Mouse (Mus musculus): Measurements from ENCODE around the gene Ica1l. TPM values are rescaled to one million over a fixed set of nuclear protein-coding genes. Genes with fewer than 3 reads are reported as not detected.
"Not testable (repeated sequence)": the region's sequence is repeated elsewhere in the genome, so short reads cannot be mapped to it uniquely, and the experiment has no call there.

The Ica1l gene
- 1.2 and 2.4 TPM in 2 replicates for total RNA-seq (2014; fragmentation: Nextera tagmentation)
- 2.9 and 4.8 TPM in 2 replicates for total RNA-seq (2017)

DNA sequence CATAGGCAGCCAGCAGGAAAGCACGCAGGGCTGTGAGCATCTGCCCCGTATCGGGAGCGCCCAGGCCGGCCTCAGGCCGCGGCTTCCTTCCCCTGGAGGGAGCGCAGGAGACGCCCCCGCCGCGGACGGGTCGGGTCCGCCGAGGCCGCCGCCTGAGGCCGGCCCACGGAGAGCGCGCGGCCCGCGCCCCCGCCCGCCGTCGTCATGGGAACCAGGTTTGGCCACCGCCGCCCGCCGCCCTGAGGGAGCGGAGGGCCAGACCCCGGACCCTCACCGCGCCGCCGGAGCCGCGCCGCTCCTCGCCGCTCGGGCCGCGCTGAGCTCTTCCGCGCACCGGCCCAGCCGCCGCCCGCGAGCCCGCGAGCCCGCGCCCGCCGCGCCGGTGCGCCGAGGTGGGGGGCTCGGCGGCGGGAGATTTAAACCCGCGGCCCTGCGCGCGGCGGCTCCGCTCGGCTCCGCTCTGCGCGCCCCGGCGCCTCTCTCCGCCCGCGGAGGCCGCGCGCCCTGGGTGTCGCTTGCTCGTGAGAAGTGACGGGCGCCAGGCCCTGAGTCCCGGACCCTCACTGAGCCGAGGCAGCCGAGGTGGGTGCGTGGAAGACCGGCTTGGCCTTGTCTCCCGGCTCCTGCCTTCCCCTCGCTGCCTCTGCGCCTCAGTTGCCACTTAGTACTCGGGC is at the start of gene Ica1l:
Gene Ica1l, minus strand, starts transcription at position 389 of the 674 bp plus-strand sequence.
- ATAC-seq (replicated peaks; ENCODE audit: low FRiP score, low TSS enrichment, poor library complexity, severe bottlenecking), result peak; percentile 88

DNA sequence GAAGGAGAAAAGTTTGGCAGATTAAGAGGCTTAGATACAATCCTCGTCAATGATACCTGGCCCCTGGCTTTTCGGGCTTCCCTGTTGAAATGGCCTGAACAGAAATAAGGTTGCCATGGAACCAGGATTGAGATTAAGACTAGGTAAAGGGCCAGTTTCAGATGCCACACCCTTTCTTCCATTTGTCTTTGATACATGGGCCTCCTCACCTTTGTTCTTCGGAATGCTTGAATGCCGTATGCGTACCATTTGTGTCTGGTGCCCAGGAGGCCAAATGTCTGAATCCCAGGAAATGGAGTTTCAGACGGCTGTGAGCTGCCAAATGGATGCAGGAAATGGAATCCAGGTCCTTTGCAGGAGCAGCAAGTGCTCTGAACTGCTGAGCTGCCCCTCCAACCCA is 33.4 kb upstream of the Ica1l start:
- ATAC-seq (replicated peaks; ENCODE audit: low FRiP score, low TSS enrichment, poor library complexity, severe bottlenecking), result no peak

DNA sequence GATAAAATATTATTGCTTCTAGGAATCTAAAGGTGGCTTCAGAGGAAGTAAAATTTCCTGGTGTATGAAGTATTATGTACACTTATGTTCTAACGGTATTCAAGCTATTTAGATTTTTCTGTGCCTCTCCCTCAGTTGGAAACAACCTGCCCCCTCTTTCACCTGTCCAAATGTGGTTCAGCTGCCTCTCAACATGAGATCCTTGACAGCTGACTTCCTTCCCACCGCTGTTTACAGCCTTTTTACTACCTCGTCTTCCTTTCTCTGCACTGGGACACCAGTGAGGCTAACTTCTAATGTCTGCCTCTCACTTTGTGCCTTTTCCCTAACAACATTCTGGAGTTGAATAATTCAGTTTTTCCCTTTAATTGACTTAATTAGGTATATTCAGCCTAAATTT is 32.6 kb upstream of the Ica1l start:
- ATAC-seq (replicated peaks; ENCODE audit: low FRiP score, low TSS enrichment, poor library complexity, severe bottlenecking), result no peak

DNA sequence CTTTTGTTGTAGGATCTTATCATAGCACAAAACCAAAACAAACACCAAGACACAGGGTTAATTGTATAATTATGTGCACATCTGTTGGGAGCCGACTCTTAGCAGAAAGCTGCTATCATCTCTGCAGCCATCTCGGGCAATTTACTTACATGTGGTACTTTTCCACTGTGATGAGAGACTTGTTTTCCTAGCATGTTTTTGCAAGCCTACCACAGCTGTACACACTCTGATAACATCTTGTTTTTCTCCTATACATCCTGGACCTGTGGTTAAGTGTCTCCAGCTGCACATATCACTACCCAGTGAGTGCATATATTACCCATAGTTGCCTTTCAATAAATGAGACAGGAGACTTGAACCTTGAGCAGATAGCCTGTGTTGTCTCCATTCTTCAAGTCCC is 32.0 kb upstream of the Ica1l start:
- no peak for ATAC-seq (replicated peaks; ENCODE audit: low FRiP score, low TSS enrichment, poor library complexity, severe bottlenecking)

DNA sequence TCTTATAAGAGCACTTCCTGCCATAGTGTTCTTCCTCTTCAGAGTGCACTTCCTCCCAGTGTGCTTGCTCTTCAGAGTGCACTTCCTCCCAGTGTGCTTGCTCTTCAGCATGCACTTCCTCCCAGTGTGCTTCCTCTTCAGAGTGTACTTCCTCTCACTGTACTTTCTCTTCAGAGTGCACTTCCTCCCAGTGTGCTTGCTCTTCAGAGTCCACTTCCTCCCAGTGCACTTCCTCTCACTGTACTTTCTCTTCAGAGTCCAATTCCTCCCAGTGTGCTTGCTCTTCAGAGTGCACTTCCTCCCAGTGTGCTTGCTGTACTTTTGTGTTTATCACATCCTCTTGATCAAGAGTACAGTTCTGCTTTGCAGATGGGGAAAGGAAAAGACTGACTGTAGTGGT is 27.7 kb upstream of the Ica1l start:
- not testable (repeated sequence) for ATAC-seq (replicated peaks; ENCODE audit: low FRiP score, low TSS enrichment, poor library complexity, severe bottlenecking)

DNA sequence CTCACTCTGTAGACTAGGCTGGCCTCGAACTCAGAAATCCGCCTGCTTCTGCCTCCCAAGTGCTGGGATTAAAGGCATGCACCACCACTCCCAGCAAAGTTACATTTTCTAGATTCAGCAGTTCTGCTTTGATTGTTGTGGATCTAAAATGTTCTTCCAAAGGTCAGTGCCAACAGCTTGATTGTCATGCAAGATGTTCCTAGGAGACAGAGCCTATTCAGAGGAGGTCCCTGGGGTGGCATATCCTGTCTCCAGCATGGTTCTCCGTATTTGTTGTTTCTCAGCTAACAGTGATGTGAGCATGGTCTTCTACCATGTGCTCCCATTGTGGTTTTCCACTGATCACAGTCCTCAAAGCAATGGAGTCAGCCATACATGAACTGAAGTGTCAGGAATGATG is 13.3 kb upstream of the Ica1l start:
- ATAC-seq (replicated peaks; ENCODE audit: low FRiP score, low TSS enrichment, poor library complexity, severe bottlenecking), result no peak

DNA sequence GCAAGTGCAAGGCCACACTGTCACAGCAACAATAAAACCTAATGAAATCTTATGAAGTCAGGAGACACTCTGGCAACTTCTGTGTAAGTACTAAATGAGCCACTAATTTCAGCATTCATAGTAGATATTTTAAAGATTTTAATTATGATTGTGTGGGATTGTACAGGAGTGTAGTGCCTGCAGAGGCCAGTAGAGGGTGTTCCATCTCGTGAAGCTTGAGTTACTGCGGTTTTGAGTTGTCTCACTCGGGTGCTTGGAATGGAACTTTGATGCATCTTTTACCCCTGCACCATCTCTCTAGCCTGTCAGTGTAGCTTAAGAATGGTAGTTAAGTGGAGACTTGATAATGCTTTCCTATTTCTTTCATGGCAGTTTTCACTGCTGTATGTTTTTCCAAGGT is 11.7 kb upstream of the Ica1l start:
- peak; percentile 78 for ATAC-seq (replicated peaks; ENCODE audit: low FRiP score, low TSS enrichment, poor library complexity, severe bottlenecking)

DNA sequence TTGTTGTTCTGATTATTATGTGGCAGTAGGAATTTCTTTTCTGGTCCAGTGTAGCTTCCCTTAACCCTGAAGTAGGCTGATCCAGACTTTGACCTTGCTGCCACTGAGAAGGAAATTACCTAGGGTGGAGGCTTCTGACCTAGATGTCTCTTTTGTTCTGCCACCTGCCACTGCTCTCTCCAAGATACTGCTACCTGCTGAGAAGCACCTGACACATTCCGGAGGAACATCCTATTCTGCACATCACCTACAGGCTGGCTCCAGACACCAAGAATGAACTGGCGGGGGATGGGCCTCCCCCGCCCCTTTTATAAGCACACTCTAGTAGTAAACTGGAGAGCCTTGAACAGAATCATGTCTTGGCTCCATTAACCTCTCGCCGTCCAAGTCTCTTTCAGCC is 4.5 kb upstream of the Ica1l start:
- not testable (repeated sequence) for ATAC-seq (replicated peaks; ENCODE audit: low FRiP score, low TSS enrichment, poor library complexity, severe bottlenecking)

DNA sequence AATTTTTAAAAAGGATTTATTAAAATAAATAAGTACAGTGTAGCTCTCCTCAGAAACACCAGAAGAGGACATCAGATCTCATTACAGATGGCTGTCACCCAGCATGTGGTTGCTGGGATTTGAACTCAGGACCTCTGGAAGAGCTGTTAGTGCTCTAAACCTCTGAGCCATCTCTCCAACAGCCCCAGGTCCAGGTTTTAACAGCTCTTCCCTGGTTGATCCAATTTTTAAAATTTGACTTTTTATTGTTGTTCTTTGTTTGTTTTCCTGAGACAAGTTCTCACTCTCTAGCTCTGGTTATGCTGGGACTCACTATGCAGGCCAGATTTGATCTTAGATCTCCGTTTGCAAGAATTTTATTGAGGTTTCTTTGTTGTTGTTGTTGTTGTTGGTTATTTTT is 1.6 kb upstream of the Ica1l start:
- ATAC-seq (replicated peaks; ENCODE audit: low FRiP score, low TSS enrichment, poor library complexity, severe bottlenecking), result no peak

DNA sequence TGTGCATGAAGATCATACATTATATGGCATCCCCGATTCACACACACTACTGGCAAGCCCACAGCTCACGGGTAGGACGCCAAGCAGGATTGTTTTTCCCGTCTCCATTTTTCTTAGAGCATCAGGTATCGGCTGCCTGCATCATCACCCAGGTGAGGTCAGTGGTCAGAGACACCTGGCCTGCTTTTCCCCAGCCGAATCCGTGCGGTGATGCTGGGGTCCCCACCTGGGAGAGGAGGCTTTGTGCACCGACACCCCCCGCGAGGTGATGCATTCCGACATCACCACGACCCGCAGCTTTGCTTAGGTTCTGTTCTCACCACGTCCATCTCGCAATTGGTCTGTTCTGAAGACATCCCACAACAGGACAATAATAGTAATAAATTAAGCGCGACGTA is 587 bp downstream of the Ica1l start:
- ATAC-seq (replicated peaks; ENCODE audit: low FRiP score, low TSS enrichment, poor library complexity, severe bottlenecking), result 0 out of 2 replicates have a peak, but pooled peaks have one; percentile 22

DNA sequence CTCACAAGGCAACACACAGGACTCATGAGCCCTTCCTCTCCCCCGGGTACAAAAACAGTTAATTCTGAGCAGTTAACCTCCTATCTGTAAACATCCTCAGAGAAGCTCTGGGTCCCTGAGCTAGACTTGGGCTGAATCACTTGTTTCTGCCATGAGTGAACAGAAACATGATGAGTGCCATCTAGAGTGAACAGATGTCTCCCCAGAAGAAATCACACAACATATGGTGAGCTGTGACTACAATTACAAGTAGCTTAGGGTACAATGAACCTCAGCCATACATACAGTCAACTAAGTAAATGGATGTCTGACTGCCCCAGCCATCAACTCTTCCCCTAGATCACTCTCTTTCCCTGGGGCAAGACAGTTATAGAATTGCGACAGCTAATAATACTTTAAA is 7.9 kb downstream of the Ica1l start:
- ATAC-seq (replicated peaks; ENCODE audit: low FRiP score, low TSS enrichment, poor library complexity, severe bottlenecking), result no peak

DNA sequence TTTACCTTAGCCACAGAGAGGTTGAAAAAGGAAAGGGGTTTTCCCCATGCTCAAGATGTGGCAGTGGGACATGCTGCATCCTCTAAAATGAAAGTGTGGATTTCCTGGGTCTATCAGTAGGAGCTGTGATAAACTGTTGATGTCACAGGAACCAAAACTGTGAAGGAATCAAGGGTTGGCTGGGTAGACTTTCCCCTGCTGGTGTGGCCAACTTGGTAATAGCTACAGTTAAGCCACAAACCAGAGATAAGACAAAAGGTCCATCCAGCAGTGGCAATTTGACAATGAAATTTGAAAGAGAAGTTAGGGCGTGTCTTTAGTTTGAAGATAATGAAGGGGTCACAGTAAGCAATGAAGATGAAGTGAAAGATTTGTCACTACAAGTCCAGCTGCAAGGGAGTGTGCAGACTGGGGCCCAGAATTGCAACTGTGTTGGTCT is 25.9 kb downstream of the Ica1l start:
- ATAC-seq (replicated peaks; ENCODE audit: low FRiP score, low TSS enrichment, poor library complexity, severe bottlenecking), result peak; percentile 71

DNA sequence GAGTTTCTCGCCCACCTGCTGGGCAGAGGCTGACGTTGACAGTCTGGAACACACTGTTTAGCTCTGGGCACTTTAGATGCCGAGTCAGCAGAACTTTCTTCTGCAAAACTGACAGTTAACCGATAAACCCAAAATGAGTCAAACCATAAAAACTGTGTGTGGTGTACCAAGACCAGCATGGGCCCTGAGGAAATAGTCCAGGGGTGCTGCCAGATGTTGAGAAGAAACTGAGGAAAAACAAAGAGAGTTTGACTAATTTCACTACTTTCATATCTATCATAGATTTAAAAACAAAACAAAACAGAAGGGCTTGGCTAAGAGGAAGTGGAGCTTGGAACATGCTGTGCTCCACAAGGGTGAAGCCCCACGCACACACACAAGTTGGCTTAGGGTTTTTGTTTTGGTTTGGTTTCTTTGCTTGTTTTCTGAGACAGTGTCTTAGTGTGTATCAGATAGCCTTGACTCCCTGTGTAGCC is 26.8 kb downstream of the Ica1l start:
- no peak; the same call in 1 of the 2 replicates for ATAC-seq (replicated peaks; ENCODE audit: low FRiP score, low TSS enrichment, poor library complexity, severe bottlenecking)

DNA sequence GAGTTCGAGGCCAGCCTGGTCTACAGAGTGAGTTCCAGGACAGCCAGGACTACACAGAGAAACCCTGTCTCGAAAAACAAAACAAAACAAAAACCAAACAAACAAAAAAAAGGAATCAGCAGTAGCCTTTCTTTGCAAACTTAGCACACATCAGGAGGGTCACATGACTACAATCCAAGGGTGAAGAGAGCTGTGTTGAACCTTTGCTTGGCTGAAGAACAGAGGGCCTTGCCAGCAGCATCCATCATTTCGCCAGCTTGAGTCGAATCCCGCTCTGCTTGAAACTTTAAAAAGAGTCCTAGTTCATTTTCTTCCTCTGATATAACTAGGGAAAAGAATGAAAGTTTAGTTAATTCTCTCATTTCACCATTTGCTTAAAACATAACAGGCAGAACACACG is 27.5 kb downstream of the Ica1l start:
- ATAC-seq (replicated peaks; ENCODE audit: low FRiP score, low TSS enrichment, poor library complexity, severe bottlenecking), result no peak

DNA sequence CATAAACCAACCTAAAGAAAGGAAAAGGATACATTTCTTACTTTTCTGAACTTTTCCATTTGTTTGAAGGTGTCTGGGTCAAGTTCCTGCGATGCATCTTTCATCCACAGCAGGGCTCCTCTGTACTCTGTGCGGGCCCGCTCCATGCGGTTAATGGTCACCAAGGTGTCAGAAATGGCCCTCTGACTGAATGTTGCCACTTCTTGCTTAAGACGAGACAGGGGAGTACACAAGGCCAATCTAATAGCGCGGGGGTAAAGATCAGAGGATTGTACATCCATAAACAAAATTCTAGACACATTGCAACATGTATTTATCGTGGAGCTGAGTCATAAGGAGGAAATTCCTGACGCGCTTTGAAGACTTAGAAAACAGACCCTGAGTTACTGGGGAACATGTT is 29.2 kb downstream of the Ica1l start:
- no peak for ATAC-seq (replicated peaks; ENCODE audit: low FRiP score, low TSS enrichment, poor library complexity, severe bottlenecking)

DNA sequence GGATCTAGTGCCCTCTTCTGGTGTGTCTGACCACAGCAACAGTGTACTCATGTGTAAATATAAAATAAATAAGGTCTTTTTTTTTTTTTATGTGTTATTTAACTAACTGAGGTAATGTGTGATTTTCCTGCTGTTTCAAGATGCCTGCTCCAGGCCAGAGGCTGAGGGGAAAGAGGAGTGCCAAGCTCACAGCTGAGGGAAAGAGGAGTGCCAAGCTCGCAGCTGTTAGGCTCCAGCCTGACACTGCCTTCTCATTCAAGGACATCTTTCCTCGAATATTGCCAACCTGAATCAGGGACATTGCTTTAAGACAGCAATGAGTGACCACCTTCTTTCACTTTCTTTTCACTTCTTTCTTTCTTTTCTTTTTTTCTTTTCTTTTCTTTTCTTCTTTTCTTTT is 34.2 kb downstream of the Ica1l start:
- no peak for ATAC-seq (replicated peaks; ENCODE audit: low FRiP score, low TSS enrichment, poor library complexity, severe bottlenecking)

DNA sequence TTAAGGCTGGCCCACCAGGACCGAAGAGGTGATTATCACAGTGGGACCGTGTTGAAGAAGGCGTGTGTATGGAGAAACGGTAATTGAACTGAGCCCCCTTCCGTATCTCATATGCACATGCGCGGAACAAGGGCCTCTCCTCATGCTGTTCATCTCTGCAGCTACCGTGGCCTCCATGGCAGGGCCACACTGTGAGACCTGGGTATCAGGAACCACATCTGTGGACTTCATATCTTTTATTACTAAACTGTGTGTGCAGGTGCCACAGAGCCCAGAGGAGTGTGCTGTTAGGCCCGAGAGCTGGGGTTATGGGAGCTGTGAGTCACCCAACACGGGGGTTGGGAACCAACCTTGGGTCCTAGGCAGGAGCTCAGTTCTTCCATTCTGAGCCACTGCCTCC is 35.6 kb downstream of the Ica1l start:
- peak; percentile 78 for ATAC-seq (replicated peaks; ENCODE audit: low FRiP score, low TSS enrichment, poor library complexity, severe bottlenecking)

DNA sequence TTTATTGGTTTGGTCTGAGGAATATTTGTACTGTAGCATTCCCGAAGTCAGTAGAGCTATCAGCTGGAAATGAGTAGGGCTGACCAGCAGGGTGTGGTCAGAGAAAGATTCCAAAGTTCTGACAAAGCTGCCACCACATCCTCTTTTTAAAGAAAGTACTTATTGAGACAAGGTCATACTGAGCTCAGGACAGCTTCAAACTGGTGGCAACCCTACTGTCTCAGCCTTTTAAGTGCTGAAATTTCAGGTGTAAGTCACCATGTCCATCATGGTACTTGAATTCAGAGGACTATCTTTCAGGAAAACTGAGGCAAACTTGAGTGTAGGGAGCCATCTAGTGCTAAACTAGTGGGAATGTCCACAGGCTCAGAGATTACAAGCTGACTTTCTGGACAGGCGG is 42.7 kb downstream of the Ica1l start:
- no peak for ATAC-seq (replicated peaks; ENCODE audit: low FRiP score, low TSS enrichment, poor library complexity, severe bottlenecking)

DNA sequence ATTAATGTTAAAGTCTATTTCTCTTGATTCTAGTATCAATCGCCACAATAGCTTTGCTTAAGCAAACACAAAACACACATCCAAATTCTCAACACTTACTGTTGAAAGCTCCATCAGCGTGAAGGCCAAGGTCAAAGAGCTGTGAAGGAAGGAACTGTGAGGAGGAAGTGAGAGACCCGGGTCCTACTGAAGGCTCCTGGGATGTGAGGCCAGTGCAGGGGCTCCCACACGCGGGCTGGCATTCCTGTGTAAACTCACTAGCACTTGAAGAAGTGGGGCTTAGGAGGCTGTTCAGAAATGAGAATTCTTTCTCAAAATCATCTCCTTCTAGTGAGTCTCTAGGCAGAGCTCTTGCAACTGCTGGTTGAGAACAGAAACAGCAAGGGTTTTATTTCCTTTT is 45.6 kb downstream of the Ica1l start:
- no peak for ATAC-seq (replicated peaks; ENCODE audit: low FRiP score, low TSS enrichment, poor library complexity, severe bottlenecking)

DNA sequence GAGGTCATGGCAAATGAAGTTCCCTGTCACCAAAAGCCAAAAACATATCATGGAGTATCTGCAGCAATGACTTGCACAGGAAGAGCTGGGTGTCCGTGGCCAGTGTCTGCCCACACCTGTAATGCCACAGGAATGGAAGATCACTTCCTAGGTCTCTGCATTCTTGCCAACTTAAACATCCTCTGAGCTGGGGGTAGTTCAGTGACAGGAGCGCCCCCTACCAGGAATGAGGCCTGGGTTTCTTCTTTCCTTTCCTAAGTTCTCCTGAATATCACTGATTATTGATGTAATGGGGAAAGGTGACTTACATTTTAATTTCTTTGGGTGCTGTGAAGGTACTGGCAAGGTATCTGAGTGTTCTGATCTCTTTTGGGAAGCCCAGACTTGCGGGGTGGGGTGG is 47.3 kb downstream of the Ica1l start:
- no peak for ATAC-seq (replicated peaks; ENCODE audit: low FRiP score, low TSS enrichment, poor library complexity, severe bottlenecking)

DNA sequence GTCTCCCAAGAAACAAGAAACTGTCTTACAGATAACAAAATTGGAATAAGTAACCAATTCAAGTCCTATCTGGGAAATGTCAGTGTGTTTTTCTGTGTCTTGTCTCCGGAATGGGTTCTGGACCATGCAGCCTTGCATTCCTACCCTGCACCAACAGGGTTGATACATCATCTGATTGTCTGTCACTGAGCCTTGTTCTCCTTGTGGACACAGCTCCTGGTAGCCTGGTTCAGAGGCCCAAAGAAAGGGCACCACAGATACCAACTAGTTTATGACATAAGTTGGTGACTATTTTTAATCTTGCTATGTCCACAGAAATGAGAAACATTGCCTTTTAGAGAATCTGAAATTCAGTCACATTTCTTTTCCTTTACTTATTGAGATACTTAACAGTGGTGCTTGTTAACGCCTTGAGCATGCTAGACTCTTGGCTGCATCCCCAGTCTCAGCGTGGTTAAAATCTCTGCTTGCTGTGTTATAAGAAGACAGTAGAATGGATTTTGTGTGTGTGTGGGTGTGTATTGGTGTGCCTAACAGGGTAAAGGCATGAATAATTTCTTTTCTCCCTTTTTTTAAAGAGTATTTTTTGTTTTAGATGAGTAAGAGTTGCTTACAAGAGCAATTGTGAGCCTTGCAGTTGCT is 55.5 kb downstream of the Ica1l start:
- no peak for ATAC-seq (replicated peaks; ENCODE audit: low FRiP score, low TSS enrichment, poor library complexity, severe bottlenecking)

Measured in megakaryocyte-erythroid progenitor cell, adult 5-6 weeks (primary cell).